Mouse (Mus musculus) retina, postnatal 1 day (tissue): ENCODE results near the gene Foxp1.

Source experiments
- DNase-seq: peaks from one replicate; pipeline ENCODE4 v3.0.0-alpha.2; 2012

Gene Foxp1

GRCm38 (mm10) chr6:99073303-99074271, 448.9 kb downstream of the Foxp1 start:
- no peak for DNase-seq

DNA sequence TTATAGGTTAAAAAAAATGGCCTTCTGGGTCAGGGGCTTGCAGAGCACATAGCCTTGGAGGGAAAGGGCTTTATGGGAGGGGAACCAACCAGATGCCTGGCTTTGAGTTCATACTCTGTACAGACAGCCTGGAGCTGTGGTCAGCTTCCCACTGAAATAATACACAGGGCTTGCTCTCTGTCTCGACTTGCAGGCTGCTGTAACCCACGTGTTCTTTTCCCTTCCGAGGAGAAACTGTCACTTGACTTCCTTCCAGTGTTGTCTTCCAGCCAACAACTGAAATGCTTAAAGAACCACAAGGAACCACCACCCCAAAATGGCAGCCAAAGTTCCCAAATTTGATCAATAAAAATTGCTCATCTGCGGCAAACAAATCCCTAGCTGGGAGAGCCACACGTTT, 451.8 kb downstream of the Foxp1 start:
- DNase-seq = no peak

DNA sequence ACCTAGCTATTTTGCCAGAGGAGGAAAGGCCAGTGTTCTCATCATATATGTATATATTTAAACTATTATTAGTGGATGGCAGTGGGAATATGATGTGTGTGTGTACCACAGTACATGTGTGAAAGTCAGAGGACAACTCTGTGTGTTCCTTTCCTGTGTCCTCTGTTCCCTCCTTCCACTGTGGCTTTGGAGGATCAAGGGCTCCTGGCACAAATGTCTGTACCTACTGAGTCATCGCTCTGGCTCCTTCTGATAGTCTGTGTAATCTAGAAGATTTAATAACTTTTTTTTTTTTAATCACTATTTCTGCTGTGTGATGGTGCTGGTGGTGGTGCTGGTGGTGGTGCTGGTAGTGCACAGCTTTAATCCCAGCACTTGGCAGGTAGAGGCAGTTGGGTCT, 452.8 kb downstream of the Foxp1 start:
- no peak for DNase-seq

- peak; percentile 70 for DNase-seq
These were observed 456.8 kb downstream of the Foxp1 start for GRCm38 (mm10) chr6:99065569-99066353.

DNA sequence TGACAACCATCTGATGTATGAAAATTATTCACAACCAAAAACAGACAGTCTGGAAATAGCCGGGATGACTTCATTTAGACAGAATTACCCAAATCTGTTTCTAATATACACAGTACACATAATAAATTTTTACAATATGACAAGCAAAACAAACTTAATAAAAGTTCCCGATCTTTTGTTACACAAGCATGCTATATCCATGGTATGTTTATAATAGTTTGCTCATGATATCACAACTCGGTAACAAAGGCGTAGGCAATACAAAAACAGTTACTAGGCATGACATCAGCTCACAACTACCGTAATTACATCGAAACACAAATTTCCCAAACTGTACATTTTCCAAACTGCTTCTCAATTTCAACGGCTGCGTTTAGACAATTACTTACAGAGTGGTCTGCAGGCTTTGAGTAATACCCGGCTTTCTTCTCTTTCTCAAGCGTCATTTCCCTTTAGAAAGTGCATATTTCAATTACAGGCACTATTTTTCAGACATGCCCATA, 458.5 kb downstream of the Foxp1 start:
- no peak for DNase-seq

DNA sequence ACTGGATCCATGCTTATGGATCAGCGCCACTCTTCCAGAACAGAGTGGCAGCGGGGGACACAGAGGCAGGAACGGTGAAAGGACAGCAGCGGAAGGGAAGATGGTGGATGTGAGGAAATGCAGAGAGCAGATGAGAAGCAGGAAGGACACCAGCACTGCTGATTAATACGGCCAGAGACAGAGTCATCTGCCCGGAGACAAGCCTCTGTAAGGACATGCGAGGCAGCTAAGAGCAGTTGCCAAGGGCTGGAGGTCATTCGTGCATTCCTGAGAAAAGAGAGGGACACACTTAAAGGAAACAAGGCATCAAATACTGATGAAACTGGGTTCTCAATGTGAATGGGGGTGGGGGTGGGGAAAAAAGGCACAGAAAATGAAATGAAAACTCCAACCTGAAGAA, 459.6 kb downstream of the Foxp1 start:
- no peak for DNase-seq

DNA sequence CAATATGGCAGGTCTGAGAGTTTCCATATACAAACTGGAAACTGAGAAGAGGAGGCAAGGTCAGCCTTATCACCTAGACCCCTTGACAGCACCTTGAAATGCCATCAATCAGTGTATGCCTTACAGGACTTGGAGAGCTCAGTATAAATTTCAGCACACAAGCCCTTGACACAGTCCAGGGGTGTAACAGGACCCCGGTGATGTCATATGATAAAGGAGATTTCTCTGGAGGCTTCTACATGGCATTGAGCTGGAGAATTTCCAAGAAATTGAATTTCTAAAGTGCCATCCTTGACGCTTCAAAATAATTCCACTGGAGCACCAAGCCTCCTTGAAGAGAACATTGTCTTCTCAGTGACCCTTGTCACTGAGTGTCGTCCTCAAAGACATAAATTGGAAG, 463.8 kb downstream of the Foxp1 start:
- DNase-seq = no peak

DNA sequence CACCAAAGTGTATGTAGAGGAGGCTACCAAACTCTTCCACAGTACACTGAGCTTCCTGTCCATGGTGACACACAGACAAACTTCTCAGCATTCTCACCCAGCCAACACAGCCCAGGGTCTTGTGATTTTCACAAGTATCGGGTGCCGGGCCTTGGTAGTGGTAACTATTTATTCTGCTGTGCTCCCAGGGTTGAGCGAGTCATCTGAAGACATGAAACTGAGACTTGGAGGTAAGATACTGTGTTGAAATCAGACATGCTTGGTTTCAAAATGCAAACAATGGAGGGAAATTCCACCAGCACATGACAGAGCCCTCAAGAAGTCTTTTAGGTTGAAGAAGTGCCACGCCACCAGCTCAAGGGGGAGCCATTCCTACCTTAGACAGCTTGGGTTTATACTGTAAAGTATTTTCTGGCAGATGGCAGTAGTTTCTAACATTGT, 465.4 kb downstream of the Foxp1 start:
- DNase-seq = no peak

- DNase-seq = no peak
These were observed 466.1 kb downstream of the Foxp1 start for GRCm38 (mm10) chr6:99056379-99056778.

GRCm38 (mm10) chr6:99053998-99054397, 468.5 kb downstream of the Foxp1 start:
- no peak for DNase-seq

- no peak for DNase-seq
These were observed 469.4 kb downstream of the Foxp1 start for GRCm38 (mm10) chr6:99053111-99053510.

- no peak for DNase-seq
These were observed 470.8 kb downstream of the Foxp1 start for GRCm38 (mm10) chr6:99051724-99052123.

DNA sequence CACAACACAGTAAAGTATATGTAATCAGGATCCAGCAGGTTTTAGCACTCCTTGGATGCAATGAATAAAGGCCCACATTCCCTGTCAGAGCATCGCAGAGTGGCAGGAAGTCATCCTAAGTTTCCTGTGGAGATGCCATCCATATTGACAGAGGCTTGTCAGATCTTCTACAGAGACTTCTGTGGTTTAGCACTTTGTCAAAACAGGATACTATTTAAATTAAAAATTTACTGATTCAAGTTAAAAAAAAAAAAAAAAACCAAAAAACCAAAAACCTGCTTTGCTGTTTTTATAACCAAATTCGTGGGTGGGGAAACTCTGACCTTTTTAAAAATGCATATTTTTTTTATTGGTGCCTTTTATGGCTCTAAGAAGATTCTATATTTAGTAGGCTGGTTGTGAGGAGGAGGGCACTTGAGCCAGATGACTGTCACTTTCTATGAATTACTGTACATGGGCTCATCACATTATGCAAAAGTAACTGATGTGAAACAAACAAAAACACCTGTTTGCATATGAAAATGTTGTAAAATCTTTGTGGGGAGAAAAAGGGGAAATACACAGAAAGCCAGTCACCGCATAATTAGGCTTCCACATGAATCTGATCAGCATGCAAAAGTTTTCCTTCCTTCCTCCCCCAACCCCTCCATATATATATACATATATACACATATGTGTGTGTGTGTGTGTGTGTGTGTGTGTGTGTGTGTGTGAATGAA, 472.1 kb downstream of the Foxp1 start:
- DNase-seq = no peak

- DNase-seq = no peak
These were observed 475.2 kb downstream of the Foxp1 start for GRCm38 (mm10) chr6:99047322-99047721.

DNA sequence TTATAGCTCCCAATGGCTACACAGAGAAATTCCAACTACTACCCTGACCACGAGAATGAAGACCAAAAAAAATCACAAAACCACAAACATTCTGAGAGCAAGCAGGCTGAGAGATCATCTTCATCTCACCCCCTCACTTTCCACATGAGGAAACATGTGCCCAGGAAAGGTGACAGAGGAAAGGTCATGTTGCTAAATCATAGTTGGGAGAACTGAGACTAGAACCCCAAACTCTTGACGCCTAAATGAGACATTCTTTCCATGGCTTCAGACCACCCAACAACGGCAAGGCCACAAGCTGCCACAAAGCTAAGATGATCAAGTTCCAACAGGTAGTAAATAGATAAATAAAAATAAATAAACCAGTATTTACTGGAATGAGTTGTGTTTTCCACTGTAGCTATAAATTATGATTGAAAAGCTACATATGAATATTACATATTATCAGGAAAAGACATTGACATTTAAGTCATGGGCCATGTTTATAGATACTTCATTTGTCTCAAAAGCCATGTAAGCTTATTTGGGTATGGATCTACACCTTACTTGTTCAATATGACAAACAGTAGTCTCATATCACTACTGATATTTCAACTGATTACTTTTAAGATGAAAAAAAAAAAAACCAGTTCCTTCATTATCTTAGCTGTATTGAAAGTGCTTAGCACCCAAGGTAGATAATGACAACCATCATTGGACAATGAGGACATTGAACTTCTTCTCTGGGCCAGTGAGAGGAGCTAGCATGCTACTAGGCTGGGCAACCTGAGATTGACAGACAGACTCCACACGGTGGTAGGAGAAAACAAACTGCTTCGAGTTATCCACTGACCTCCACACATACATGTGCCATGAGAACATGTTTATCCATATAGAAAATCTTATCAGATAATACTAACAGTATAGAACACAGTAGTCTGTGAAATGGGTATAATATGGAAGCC, 476.4 kb downstream of the Foxp1 start:
- DNase-seq = no peak

GRCm38 (mm10) chr6:99043932-99044664, 478.4 kb downstream of the Foxp1 start:
- no peak for DNase-seq

DNA sequence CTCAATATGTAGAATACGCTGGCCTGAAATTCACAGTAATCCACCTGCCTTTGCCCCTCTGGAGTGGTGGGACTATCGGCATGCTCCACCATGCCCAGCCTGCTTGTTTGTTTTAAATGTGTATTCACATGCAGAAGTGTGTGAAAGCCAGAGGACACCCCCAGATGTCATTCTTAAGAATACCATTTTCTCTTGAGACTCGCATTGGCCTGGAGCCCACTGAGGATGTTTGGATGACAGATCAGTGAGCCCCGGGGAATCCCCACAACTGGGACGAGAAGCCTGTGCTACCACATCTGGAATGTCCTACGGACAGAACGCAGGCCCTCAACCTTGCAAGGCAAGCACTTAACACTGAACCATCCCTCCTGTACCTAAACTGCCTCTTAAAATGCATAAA, 479.3 kb downstream of the Foxp1 start:
- no peak for DNase-seq

GRCm38 (mm10) chr6:99042175-99042954, 480.2 kb downstream of the Foxp1 start:
- DNase-seq = no peak

DNA sequence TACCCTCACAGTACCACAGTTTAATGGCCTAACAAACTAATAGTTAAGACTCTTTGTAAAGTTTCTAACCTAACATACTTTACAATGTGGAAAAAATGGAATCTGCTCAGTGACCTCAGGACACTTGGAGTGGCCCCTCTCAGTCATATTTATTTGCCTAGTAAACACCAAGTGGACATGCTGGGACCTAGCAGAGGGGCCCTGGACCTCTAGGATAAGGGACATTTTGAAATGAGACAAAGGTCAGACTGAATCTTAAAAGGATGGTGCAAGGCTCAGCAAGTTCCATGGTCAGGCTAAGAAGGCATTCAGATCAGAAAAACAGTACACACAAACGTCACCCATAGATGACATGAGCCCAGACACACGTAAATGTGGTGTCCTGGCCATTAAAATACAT, 483.5 kb downstream of the Foxp1 start:
- DNase-seq = no peak
